In the genomic region with DNA sequence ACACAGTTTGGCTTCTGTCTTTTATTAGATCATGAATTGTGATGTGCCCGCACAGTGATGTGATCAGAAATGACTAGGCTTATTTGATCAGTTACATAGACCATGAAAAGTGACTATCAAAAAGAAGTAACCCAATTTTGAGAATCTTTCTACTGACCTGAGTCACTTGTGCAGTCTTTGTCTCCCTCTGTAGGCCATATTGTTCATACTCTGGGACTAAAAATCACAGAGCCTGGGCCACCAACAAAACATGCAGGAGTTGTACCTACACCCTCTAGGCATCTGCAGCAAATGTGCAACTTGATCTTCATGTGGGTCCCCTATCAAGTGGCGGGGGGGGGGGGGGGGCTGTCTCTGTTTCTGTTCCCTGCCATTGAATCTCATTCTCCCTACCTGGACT, we compare ENCODE assay signal across 9 mouse cellular contexts.
DNase-seq lines count a peak whose midpoint lies in the region; ATAC-seq and TF ChIP-seq lines count a peak whose summit lies in the region.
"Had no signal": no experiment of that assay in that cellular context is flagged by ENCODE, and none has a peak within 500 bp of the region (broad histone marks: within the 10 kb centered on the region; RNA-seq: fewer than 3 reads in every experiment).

No protein-coding gene starts in this region.

- H3K4me2 ChIP-seq in heart, embryonic 12.5 days, result no peak overlapping the region
- H3K4me2 ChIP-seq in liver, embryonic 12.5 days, result no peak overlapping the region
- H3K4me2 ChIP-seq: heart, embryonic 15.5 days had no signal

- no peak for ATAC-seq in granulocyte monocyte progenitor cell, adult 5-6 weeks (replicated peaks; ENCODE audit: poor library complexity, severe bottlenecking)
- no peak for ATAC-seq in heart, embryonic 12.5 days (ENCODE audit: insufficient number of reproducible peaks, low FRiP score)
- ATAC-seq in liver, embryonic 12.5 days, result no peak

- DNase-seq in heart, postnatal 10 days, result peak; percentile 8 to 18
- DNase-seq in heart, postnatal 36 days, result no peak
- peak; percentile 13 for DNase-seq in embryo, embryonic 11.5 days (ENCODE audit: low read depth, low spot score)
- DNase-seq in layer of hippocampus, adult 2 months (ENCODE audit: low spot score in 2 of 2), result peak; percentile 5 to 35

- H3K4me1 ChIP-seq in E14TG2a.4 (replicated peaks; ENCODE audit: low read depth, low read length), result no peaks in the 10 kb centered on the region
- H3K4me1 ChIP-seq in heart, embryonic 12.5 days (replicated peaks), result no peaks in the 10 kb centered on the region
- H3K4me1 ChIP-seq in liver, embryonic 12.5 days, result no peaks in the 10 kb centered on the region
- H3K4me1 ChIP-seq: heart, embryonic 15.5 days had no signal

- intact Hi-C loops in heart, postnatal 10 days (cut with DNase I), result loop anchor here (5.0 kb wide), 3 partner anchors 711 to 1341 kb away; no protein-coding TSS in a partner anchor
- intact Hi-C loops in heart, postnatal 36 days (cut with DNase I), result loop anchor here (5.0 kb wide), 1 partner anchor 1341 kb away; no protein-coding TSS in a partner anchor

- H3K4me3 ChIP-seq in E14TG2a.4 (replicated peaks; ENCODE audit: low read length), result no peak overlapping the region
- H3K4me3 ChIP-seq in layer of hippocampus, adult 2 months, result no peak overlapping the region
- no peak overlapping the region for H3K4me3 ChIP-seq in heart, embryonic 12.5 days
- no peak overlapping the region for H3K4me3 ChIP-seq in liver, embryonic 12.5 days
- H3K4me3 ChIP-seq: heart, embryonic 15.5 days had no signal

- H3K9ac ChIP-seq in heart, embryonic 12.5 days, result no peak overlapping the region
- no peak overlapping the region for H3K9ac ChIP-seq in liver, embryonic 12.5 days
- H3K9ac ChIP-seq: heart, embryonic 15.5 days had no signal

- TF ChIP-seq CTCF in E14TG2a.4 (conservative IDR thresholded peaks at IDR 0.05; ENCODE audit: low read length), result 0 out of 2 replicates have a peak, but pooled peaks have one; percentile 7
- peak; percentile 76 for TF ChIP-seq CTCF in layer of hippocampus, adult 2 months (conservative IDR thresholded peaks at IDR 0.05)

- no peaks in the 10 kb centered on the region for H3K9me3 ChIP-seq in E14TG2a.4 (ENCODE audit: low read length)
- H3K9me3 ChIP-seq in heart, embryonic 12.5 days (replicated peaks), result no peaks in the 10 kb centered on the region
- H3K9me3 ChIP-seq in liver, embryonic 12.5 days (replicated peaks), result no peaks in the 10 kb centered on the region
- H3K9me3 ChIP-seq: heart, embryonic 15.5 days had no signal

- 43% methylated on average over 2 of the region's 2 CpGs for WGBS in heart, embryonic 12.5 days
- WGBS in liver, embryonic 12.5 days (ENCODE audit: insufficient replicate concordance), result 30% methylated on average over 2 of the region's 2 CpGs

- H3K27me3 ChIP-seq in E14TG2a.4 (ENCODE audit: insufficient read depth, low read length), result no peaks in the 10 kb centered on the region
- no peaks in the 10 kb centered on the region for H3K27me3 ChIP-seq in heart, embryonic 12.5 days (replicated peaks)
- no peaks in the 10 kb centered on the region for H3K27me3 ChIP-seq in liver, embryonic 12.5 days (replicated peaks)
- H3K27me3 ChIP-seq: heart, embryonic 15.5 days had no signal

- H3K36me3 ChIP-seq in E14TG2a.4 (ENCODE audit: insufficient read depth, low read length), result no peaks in the 10 kb centered on the region
- H3K36me3 ChIP-seq in heart, embryonic 12.5 days, result no peaks in the 10 kb centered on the region
- H3K36me3 ChIP-seq in liver, embryonic 12.5 days, result no peaks in the 10 kb centered on the region
- H3K36me3 ChIP-seq: heart, embryonic 15.5 days had no signal

- H3K27ac ChIP-seq in layer of hippocampus, adult 2 months, result no peak overlapping the region
- no peak overlapping the region for H3K27ac ChIP-seq in heart, embryonic 12.5 days (ENCODE audit: poor library complexity, severe bottlenecking)
- no peak overlapping the region for H3K27ac ChIP-seq in liver, embryonic 12.5 days
- H3K27ac ChIP-seq: heart, embryonic 15.5 days had no signal

Comparison
In these comparisons a context has a peak if more than half of its experiments do, and no peak if none do; other contexts are left out.
1. DNase-seq: peak in heart, postnatal 10 days (2 of 2), embryo, embryonic 11.5 days (single experiment) and layer of hippocampus, adult 2 months (2 of 2); none in heart, postnatal 36 days (0 of 2).